Mouse (Mus musculus) right cerebral cortex, adult 18-20 months (tissue): ENCODE measurements at regions not wholly inside any gene's neighbourhood (a gene's known extent, or its start where the extent isn't known, plus 50 kb on each side); places are given as distances from the start of the nearest gene placed in this dataset.

Experiments
- DNase-seq: peaks from one replicate; pipeline ENCODE4 v3.0.0; 2022; ENCODE audit warnings: mixed read lengths

DNA sequence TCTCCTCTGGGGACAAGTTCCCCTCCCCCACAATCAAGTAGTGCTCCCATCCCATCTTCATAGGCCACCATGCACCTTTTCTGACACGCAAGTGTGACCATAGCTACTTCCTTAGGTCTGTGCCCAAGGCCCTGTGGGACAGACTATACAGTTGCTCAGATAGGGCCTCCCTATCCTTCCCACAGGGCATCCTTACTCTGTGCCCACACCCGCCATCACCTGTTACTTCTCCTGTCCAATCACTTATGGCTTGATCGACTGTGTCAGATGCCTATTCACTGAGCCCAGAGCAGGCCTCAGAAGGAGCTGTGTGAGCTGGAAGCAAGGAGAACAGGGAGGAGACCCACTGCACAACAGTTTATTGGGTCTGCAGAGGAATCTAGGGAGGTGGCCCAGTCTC is 56.6 kb upstream of the Lrpap1 start:
- DNase-seq: no peak

- DNase-seq: no peak
Measured at GRCm38 (mm10) chr5:35160929-35161815, 55.6 kb upstream of the Lrpap1 start.

DNA sequence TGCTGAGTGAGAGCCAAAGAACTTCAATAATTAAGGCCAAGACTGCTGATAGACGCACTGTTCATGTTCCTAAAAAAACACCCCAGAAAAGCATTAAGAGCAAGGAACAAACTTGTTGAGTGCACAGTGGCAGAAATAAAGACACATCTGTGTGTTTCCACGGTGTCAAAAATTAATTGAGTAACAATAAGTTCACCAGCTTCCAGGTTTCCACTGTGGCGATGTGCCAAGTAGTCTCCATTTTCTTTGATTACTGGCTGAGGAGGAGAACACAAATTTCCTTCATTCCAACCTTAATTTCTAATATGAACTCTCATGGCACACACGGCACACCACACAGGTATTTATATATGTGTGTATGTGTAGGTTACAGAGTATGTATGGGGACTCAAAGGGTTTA is 54.3 kb upstream of the Lrpap1 start:
- no peak for DNase-seq

- no peak for DNase-seq
Measured at GRCm38 (mm10) chr5:35159178-35159661, 53.7 kb upstream of the Lrpap1 start.

DNA sequence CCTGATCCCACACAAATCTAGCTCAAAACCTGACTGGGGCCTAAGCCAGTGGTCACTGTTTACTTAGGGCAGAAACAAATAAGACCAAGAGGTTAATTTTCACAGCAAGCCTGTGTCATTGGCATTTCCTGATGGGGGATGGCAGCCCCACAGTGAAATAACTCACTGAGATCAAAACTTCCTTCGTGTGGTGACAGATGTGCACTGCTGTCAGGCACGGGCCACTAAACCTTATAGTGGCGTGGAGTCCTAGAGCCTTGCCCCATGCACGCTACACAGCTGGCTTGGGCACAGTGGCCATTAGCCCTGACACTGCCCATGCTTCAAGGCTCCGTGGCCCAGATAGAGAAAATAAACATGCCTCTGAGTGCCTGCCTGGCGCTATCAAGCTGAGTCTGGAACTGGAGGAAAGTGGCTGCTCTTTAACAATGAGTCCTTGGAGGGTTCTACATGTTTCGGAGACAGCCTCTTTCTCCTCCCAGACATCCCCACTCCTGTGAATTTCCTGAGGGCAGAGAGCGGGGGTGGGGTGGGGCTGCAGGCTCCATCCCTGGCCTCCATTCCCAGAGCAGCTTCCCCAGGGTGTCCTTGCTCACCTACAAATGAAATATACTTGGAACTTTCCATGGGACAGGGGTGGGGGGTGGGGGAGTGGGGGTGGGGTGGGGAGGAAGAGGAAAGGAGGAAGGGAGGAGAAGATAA is 52.9 kb upstream of the Lrpap1 start:
- DNase-seq: no peak

GRCm38 (mm10) chr5:35156371-35156770 is 50.8 kb upstream of the Lrpap1 start:
- DNase-seq: no peak

GRCm38 (mm10) chr5:35155717-35156116 is 50.2 kb upstream of the Lrpap1 start:
- no peak for DNase-seq
